Mouse (Mus musculus) layer of hippocampus, postnatal 36 days (tissue): ENCODE data around the gene Klk1b24. TPM values are rescaled to one million over a fixed set of nuclear protein-coding genes. Genes with fewer than 3 reads are reported as not detected.
"Not testable (repeated sequence)": the region's sequence is repeated elsewhere in the genome, so short reads cannot be mapped to it uniquely, and the experiment has no call there.

Experiments used
- DNase-seq, 2 experiments: peaks; one replicate each; pipeline ENCODE4 v3.0.0; 2022
- total RNA-seq, 2 experiments: library from RNA; stranded (reverse); gene quantifications; 2 replicates each; pipeline ENCODE4 v1.2.3; 2021

Gene Klk1b24
- total RNA-seq: not detected

- DNase-seq: not testable (repeated sequence)
Observed at GRCm38 (mm10) chr7:44187936-44188335, at the start of gene Klk1b24. TSS of gene Klk1b24 (plus strand) at chr7:44188236.

- DNase-seq: no peak
Observed at GRCm38 (mm10) chr7:44179299-44180045, 8.6 kb upstream of the Klk1b24 start.

- not testable (repeated sequence) for DNase-seq
Observed at GRCm38 (mm10) chr7:44186516-44186915, 1.5 kb upstream of the Klk1b24 start.

GRCm38 (mm10) chr7:44193466-44193865 is 5.4 kb downstream of the Klk1b24 start:
- not testable (repeated sequence) for DNase-seq

- DNase-seq: no peak
Observed at GRCm38 (mm10) chr7:44197891-44198290, 9.9 kb downstream of the Klk1b24 start, which contains the start of gene Klk1b3. TSS of gene Klk1b3 (plus strand) at chr7:44198191.

GRCm38 (mm10) chr7:44207135-44207534 is 19.1 kb downstream of the Klk1b24 start, which contains the start of gene Klk1b4:
TSS of gene Klk1b4 (plus strand) at chr7:44207435.
- DNase-seq: not testable (repeated sequence)

GRCm38 (mm10) chr7:44208307-44208706 is 20.3 kb downstream of the Klk1b24 start:
- no peak for DNase-seq

- DNase-seq: no peak
Observed at GRCm38 (mm10) chr7:44215645-44216044, 27.6 kb downstream of the Klk1b24 start, which contains the start of gene Klk1b5. TSS of gene Klk1b5 (plus strand) at chr7:44215945.

GRCm38 (mm10) chr7:44221601-44222000 is 33.6 kb downstream of the Klk1b24 start:
- not testable (repeated sequence) for DNase-seq

- DNase-seq: not testable (repeated sequence)
Observed at GRCm38 (mm10) chr7:44222335-44222734, 34.3 kb downstream of the Klk1b24 start.

GRCm38 (mm10) chr7:44225076-44225475 is 37.0 kb downstream of the Klk1b24 start, which contains the start of gene Klk1:
TSS of gene Klk1 (plus strand) at chr7:44225360.
- no peak for DNase-seq

GRCm38 (mm10) chr7:44235909-44236308 is 47.9 kb downstream of the Klk1b24 start, which contains the start of gene Gm36864:
TSS of gene Gm36864 (plus strand) at chr7:44236177.
- DNase-seq: no peak

- DNase-seq: no peak
Observed at GRCm38 (mm10) chr7:44239913-44240312, 51.9 kb downstream of the Klk1b24 start.

GRCm38 (mm10) chr7:44240712-44241111 is 52.7 kb downstream of the Klk1b24 start:
- no peak for DNase-seq

GRCm38 (mm10) chr7:44241163-44241562 is 53.1 kb downstream of the Klk1b24 start:
- no peak for DNase-seq

Other genes starting within 250 kb of the Klk1b24 start
- not detected for gene Klk1b8, start 237.6 kb upstream of the Klk1b24 start, total RNA-seq
- not detected for gene Klk1b1, start 221.5 kb upstream of the Klk1b24 start, total RNA-seq
- gene Klk1b9, start 212.2 kb upstream of the Klk1b24 start, total RNA-seq: not detected
- gene Klk1b11, start 192.4 kb upstream of the Klk1b24 start, total RNA-seq: not detected
- gene Klk1b26, start 176.1 kb upstream of the Klk1b24 start, total RNA-seq: not detected
- gene Klk1b27, start 135.9 kb upstream of the Klk1b24 start, total RNA-seq: not detected
- not detected for gene Klk1b21, start 85.9 kb upstream of the Klk1b24 start, total RNA-seq
- not detected for gene Klk1b22, start 75.6 kb upstream of the Klk1b24 start, total RNA-seq
- not detected for gene Klk1b16, start 51.5 kb upstream of the Klk1b24 start, total RNA-seq
- gene Klk1b3, start 10.0 kb downstream of the Klk1b24 start, total RNA-seq: not detected
- gene Klk1b4, start 19.2 kb downstream of the Klk1b24 start, total RNA-seq: not detected
- gene Klk1b5, start 27.7 kb downstream of the Klk1b24 start, total RNA-seq: not detected
- gene Klk1, start 37.1 kb downstream of the Klk1b24 start, total RNA-seq: not detected
- not detected for gene Gm36864, start 47.9 kb downstream of the Klk1b24 start, total RNA-seq
- gene 1700028J19Rik, start 58.5 kb downstream of the Klk1b24 start, total RNA-seq: 1 to 10 TPM in 1 of 2 experiments, under 1 TPM in 1; 0.99 to 1.2 TPM
- gene 2410002F23Rik, start 58.5 kb downstream of the Klk1b24 start, total RNA-seq: 10 to 100 TPM; 82.0 to 92.1 TPM
- gene Acp4, start 69.1 kb downstream of the Klk1b24 start, total RNA-seq: not detected
- not detected for gene Gm15517, start 73.2 kb downstream of the Klk1b24 start, total RNA-seq
- 1 to 10 TPM; 2.9 to 3.8 TPM for gene Clec11a, start 118.7 kb downstream of the Klk1b24 start, total RNA-seq
- 100 to 1,000 TPM; 588 to 654 TPM for gene Shank1, start 122.0 kb downstream of the Klk1b24 start, total RNA-seq
- gene Syt3, start 195.9 kb downstream of the Klk1b24 start, total RNA-seq: 10 to 100 TPM; 84.8 to 92.0 TPM
- gene 1700008O03Rik, start 197.6 kb downstream of the Klk1b24 start, total RNA-seq: 1 to 10 TPM; 3.1 to 3.4 TPM
- 100 to 1,000 TPM; 311 to 332 TPM for gene Lrrc4b, start 240.8 kb downstream of the Klk1b24 start, total RNA-seq